12 mouse cellular contexts compared by ENCODE assay signal in the genomic region with DNA sequence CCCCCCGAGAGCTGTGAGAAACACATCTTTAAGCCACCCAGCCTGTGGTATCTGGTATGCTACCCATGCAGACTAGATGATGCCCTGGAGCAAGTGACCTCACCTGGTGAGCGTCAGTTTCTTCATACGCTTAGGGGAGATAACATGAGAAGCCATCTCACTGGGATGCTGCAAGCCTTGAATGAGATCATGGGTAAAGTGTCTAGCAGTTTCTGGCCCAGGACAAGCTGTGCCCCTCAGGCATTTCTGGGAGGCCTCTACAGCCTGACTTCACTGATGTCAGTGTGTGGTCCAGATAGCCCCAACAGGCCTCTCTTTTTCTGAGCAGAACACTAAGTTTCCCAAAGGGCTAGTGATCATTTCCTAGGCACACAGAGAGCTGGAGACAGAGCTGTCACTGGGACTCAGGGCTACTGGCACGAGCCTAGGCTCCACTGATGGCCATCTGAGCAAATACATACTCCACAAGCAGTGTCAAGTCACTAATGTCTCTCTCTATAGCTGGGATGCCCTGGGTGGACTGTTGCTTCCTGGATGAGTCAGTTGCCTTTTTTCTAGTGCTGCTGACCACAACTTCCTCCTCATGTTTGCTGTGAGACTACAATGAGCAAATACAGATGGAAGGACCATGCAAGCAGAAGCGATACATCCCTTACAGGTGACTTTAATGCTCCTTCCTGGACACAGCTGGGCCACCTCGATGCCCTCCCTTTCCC. TPM values are rescaled to one million over a fixed set of nuclear protein-coding genes. Genes with fewer than 3 reads are reported as not detected.
A peak's percentile ranks its signal among the peaks of the same experiment; 100 is the strongest.
DNase-seq lines count a peak whose midpoint lies in the region; ATAC-seq and TF ChIP-seq lines count a peak whose summit lies in the region.
"Had no signal": no experiment of that assay in that cellular context is flagged by ENCODE, and none has a peak within 500 bp of the region (broad histone marks: within the 10 kb centered on the region; RNA-seq: fewer than 3 reads in every experiment).

No protein-coding gene starts in this region.

- no peak for TF ChIP-seq CTCF in CH12.LX (conservative IDR thresholded peaks at IDR 0.05 in 1 of 2, IDR thresholded peaks at IDR 0.05 in 1 of 2; ENCODE audit: low read depth in 2 of 2, low read length in 2 of 2)

- DNase-seq in A20 (ENCODE audit: low read depth, low spot score) (peak; percentile 69), CH12.LX (ENCODE audit: extremely low read depth) (peak; percentile 67)
- DNase-seq in monocyte, adult 2 months (ENCODE audit: low read depth in 1 of 2, low spot score in 2 of 2): peak; percentile 21 to 29
- DNase-seq in urinary bladder, postnatal 25 days (ENCODE audit: low spot score): no peak
- no peak for DNase-seq in kidney, adult 8-10 months
- DNase-seq in heart, postnatal 25 days (ENCODE audit: low spot score): no peak
- DNase-seq in adrenal gland, postnatal 14 days: no peak
- DNase-seq: kidney, postnatal 36 days; midbrain, embryonic 14.5 days; spleen, adult 18-20 months had no signal

- H3K79me2 ChIP-seq in CH12.LX (replicated peaks; ENCODE audit: control insufficient read depth, extremely low read depth, insufficient read depth, poor library complexity, severe bottlenecking): no peaks in the 10 kb centered on the region

- H3K4me3 ChIP-seq in CH12.LX (replicated peaks in 1 of 3; ENCODE audit: low read depth in 2 of 3, low read length in 2 of 3, poor library complexity in 1 of 3): no peak overlapping the region
- H3K4me3 ChIP-seq: liver, embryonic 15.5 days had no signal

- TF ChIP-seq RAD21 in CH12.LX (IDR thresholded peaks at IDR 0.05; ENCODE audit: low read depth, low read length): no peak

- no peak overlapping the region for H3K9ac ChIP-seq in CH12.LX (ENCODE audit: insufficient read depth, low read depth)
- H3K9ac ChIP-seq: liver, embryonic 15.5 days had no signal

- in situ Hi-C loops in CH12.LX (cut with MboI; ENCODE audit: low pct_ligation_motif_present, low pct_unique_long_range_greater_than_20kb, low sequenced_read_pairs): loop anchor here (10.0 kb wide), 1 partner anchor 188 kb away; no protein-coding TSS in a partner anchor

- H3K27me3 ChIP-seq in CH12.LX (replicated peaks): no peaks in the 10 kb centered on the region
- H3K27me3 ChIP-seq: liver, embryonic 15.5 days had no signal

- no peak overlapping the region for H3K4me2 ChIP-seq in CH12.LX (ENCODE audit: insufficient read depth, low read depth, poor library complexity, severe bottlenecking)
- H3K4me2 ChIP-seq: liver, embryonic 15.5 days had no signal

- no peaks in the 10 kb centered on the region for H3K9me3 ChIP-seq in CH12.LX (replicated peaks; ENCODE audit: low read length)
- H3K9me3 ChIP-seq: liver, embryonic 15.5 days had no signal

- intact Hi-C loops in heart, postnatal 25 days (cut with DNase I): no loop called here

- dilution Hi-C loops in CH12.LX (cut with MboI; ENCODE audit: extremely low pct_ligation_motif_present, extremely low pct_unique_long_range_greater_than_20kb, low sequenced_read_pairs): no loop called here

- peaks cover 30 to 58% of the 10 kb centered on the region in 2 experiments for H3K36me3 ChIP-seq in CH12.LX (replicated peaks in 1 of 2; ENCODE audit: control insufficient read depth in 1 of 2, insufficient read depth in 1 of 2, low read length in 1 of 2)
- H3K36me3 ChIP-seq: liver, embryonic 15.5 days had no signal

- TF ChIP-seq EP300 in CH12.LX (IDR thresholded peaks at IDR 0.05; ENCODE audit: low read length): peak; percentile 57

- peaks cover 11 to 17% of the 10 kb centered on the region in 2 experiments for H3K4me1 ChIP-seq in CH12.LX (ENCODE audit: control insufficient read depth in 1 of 2, insufficient read depth in 2 of 2)

- 0 out of 2 replicates have a peak overlapping the region, but pooled peaks have one; percentile 8 for H3K27ac ChIP-seq in CH12.LX (ENCODE audit: insufficient read depth, low read depth)
- H3K27ac ChIP-seq: liver, embryonic 15.5 days had no signal

- TF ChIP-seq POLR2A in CH12.LX (IDR thresholded peaks at IDR 0.05; ENCODE audit: low read depth, low read length): no peak

- ATAC-seq in granulocyte monocyte progenitor cell, adult 5-6 weeks (replicated peaks; ENCODE audit: poor library complexity, severe bottlenecking): peak; percentile 97

TF ChIP-seq in CH12.LX, 34 proteins besides CTCF, POLR2A, EP300 and RAD21:
- TF ChIP-seq JUN (IDR thresholded peaks at IDR 0.05; ENCODE audit: insufficient read depth, low read depth, low read length): peak; percentile 55
- no peak for TF ChIP-seq JUND (conservative IDR thresholded peaks at IDR 0.05; ENCODE audit: low read depth, low read length)
- TF ChIP-seq ELF1 (IDR thresholded peaks at IDR 0.05; ENCODE audit: low read depth, low read length): peak; percentile 59
- TF ChIP-seq MEF2A (IDR thresholded peaks at IDR 0.05; ENCODE audit: borderline replicate concordance, low read depth, low read length): peak; percentile 88
- TF ChIP-seq ZNF384 (IDR thresholded peaks at IDR 0.05; ENCODE audit: low read depth, low read length): peak; percentile 46; the same call in 1 of the 2 replicates

RNA-seq across cellular contexts. Expression of a gene that starts 59.5 kb away (rescaled TPM):
- total RNA-seq in CH12.LX (2012; rRNA removed): 0.84 and 1.1 TPM in 2 replicates
- 0.23 and 0.40 TPM in 2 replicates for total RNA-seq in CH12.LX (2014; rRNA removed)
- polyA plus RNA-seq in CH12.LX (2012; ENCODE audit: insufficient read length, low read depth): 0.31 and 0.47 TPM in 2 replicates
- total RNA-seq in granulocyte monocyte progenitor cell, adult 5-6 weeks (2014; fragmentation: Nextera tagmentation): 1.2 and 1.6 TPM in 2 replicates
- 1.1 and 1.2 TPM in 2 replicates for total RNA-seq in granulocyte monocyte progenitor cell, adult 5-6 weeks (2017)
- total RNA-seq in heart, postnatal 25 days (2021): 1 to 10 TPM; 4.0 to 5.8 TPM
- 12.8 and 14.4 TPM in 2 replicates for total RNA-seq in adrenal gland, postnatal 14 days (2021)

Comparison
In these comparisons a context has a peak if more than half of its experiments do, and no peak if none do; other contexts are left out.
1. DNase-seq: peak in A20 (single experiment), CH12.LX (single experiment) and monocyte, adult 2 months (2 of 2); none in urinary bladder, postnatal 25 days (single experiment), kidney, adult 8-10 months (0 of 2), heart, postnatal 25 days (single experiment) and adrenal gland, postnatal 14 days (single experiment).